Mouse (Mus musculus) midbrain, embryonic 16.5 days (tissue): ENCODE data around the gene Tmem200c. TPM values are rescaled to one million over a fixed set of nuclear protein-coding genes. Genes with fewer than 3 reads are reported as not detected.
A peak's percentile ranks its signal among the peaks of the same experiment; 100 is the strongest.

Experiments
- ATAC-seq: fragments of 200-750 bp; cut with Nextera tagmentation; 2 replicates; pipeline ENCODE4 v1.8.0; 2017; ENCODE audit warnings: moderate TSS enrichment
- H3K27ac ChIP-seq: fragments of 300-500 bp; sonication (generic); 2 replicates; pipeline ENCODE4 v1.5.1; 2014; ENCODE audit warnings: mild to moderate bottlenecking, low read length, mixed read lengths
- H3K27me3 ChIP-seq: fragments of 300-500 bp; sonication (generic); 2 replicates; pipeline ENCODE4 v1.6.1; 2014; ENCODE audit warnings: low read depth, low read length, mixed read lengths; ENCODE audit not compliant: control insufficient read depth, insufficient read depth
- H3K36me3 ChIP-seq: fragments of 300-500 bp; sonication (generic); 2 replicates; pipeline ENCODE4 v1.6.1; 2014; ENCODE audit warnings: mild to moderate bottlenecking, low read length, moderate library complexity, mixed read lengths; ENCODE audit not compliant: control insufficient read depth, insufficient read depth
- H3K4me1 ChIP-seq: fragments of 300-500 bp; sonication (generic); 2 replicates; pipeline ENCODE4 v1.6.1; 2014; ENCODE audit warnings: mild to moderate bottlenecking, low read length, mixed read lengths; ENCODE audit not compliant: control insufficient read depth, insufficient read depth
- H3K4me2 ChIP-seq: fragments of 300-500 bp; sonication (generic); 2 replicates; pipeline ENCODE4 v1.6.1; 2014; ENCODE audit warnings: mild to moderate bottlenecking, low read length, mixed read lengths
- H3K4me3 ChIP-seq: fragments of 300-500 bp; sonication (generic); 2 replicates; pipeline ENCODE4 v1.5.1; 2014; ENCODE audit warnings: low read depth, mild to moderate bottlenecking, low read length, moderate library complexity, mixed read lengths
- H3K9ac ChIP-seq: fragments of 300-500 bp; sonication (generic); 2 replicates; pipeline ENCODE4 v1.6.1; 2014; ENCODE audit warnings: low read depth, low read length, mixed read lengths
- H3K9me3 ChIP-seq: fragments of 300-500 bp; sonication (generic); replicated peaks from 2 replicates; pipeline ENCODE4 v1.6.1; 2014; ENCODE audit warnings: mild to moderate bottlenecking, low read length, mixed read lengths; ENCODE audit not compliant: control insufficient read depth, poor library complexity, severe bottlenecking
- WGBS: fragments of 180-500 bp; shearing (Covaris S2); extraction: QIAGEN DNeasy Blood & Tissue Kit; methylation state at CpG from one replicate; pipeline ENCODE4 v1.1.7; 2014; 5-methylcytosine and 5-hydroxymethylcytosine counted together
- polyA plus RNA-seq: library from polyadenylated mRNA; unstranded; fragments of >200 nt; fragmentation: Nextera tagmentation; extraction: Ambion mirVana; gene quantifications from 2 replicates; pipeline ENCODE4 v1.2.1, GENCODE M21; 2015

Tmem200c gene
- polyA plus RNA-seq, 1 experiment from 2014 or later, result 3.1 TPM

DNA sequence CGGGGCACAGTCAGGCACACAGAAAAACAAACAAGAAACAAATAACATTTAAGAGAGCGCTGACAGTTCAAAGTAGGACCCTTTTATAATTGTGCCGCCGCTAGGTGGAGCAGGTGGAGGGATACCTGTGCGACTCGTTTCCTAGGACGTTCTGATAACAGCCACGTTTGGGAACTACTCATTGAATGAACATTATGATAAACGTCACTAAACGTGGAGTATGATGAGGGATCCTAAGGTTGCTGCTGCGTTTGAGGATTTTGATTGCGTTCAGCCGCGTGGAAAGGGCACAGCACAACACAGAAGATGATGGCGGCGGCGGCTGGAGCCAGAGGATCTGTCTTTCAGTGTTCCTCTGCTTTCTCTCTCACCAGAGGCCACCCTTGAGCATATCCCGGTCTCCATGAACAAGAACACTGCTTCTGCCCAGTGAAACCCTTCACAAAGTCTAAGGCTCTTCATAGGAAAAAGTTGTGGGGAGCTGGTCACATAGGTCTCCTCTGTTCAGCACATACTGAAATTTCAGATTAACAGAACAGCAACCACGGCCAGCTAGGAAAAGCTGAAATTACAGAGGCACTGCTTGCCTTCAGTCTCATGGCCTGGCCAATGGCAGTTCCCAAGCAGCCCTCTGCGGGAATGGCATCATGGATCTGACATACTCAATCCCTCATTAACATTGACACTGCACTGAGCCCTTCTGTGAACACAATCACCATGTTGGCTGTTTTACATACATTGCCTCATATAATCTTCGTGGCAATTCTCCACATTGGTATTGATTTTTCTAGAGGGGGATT, 55.5 kb downstream of the Tmem200c start:
- Histone ChIP-seq H3K4me3 (peak overlapping the region; percentile 37), H3K36me3 (no peaks in the 10 kb centered on the region), H3K4me1 (0 out of 2 replicates have a peak, but pooled peaks cover 4% of the 10 kb centered on the region), H3K4me2 (peak overlapping the region; percentile 53), H3K27ac (peak overlapping the region; percentile 40; the same call in 1 of the 2 replicates), H3K27me3 (no peaks in the 10 kb centered on the region), H3K9me3 (no peaks in the 10 kb centered on the region), H3K9ac (peak overlapping the region; percentile 52)
- peak; percentile 92; the same call in 1 of the 2 replicates for ATAC-seq
- 9% methylated on average over 21 of the region's 21 CpGs for WGBS

- Histone ChIP-seq H3K9ac (no peak overlapping the region), H3K4me3 (no peak overlapping the region), H3K4me1 (0 out of 2 replicates have a peak, but pooled peaks cover 4% of the 10 kb centered on the region), H3K36me3 (no peaks in the 10 kb centered on the region), H3K27ac (no peak overlapping the region), H3K27me3 (no peaks in the 10 kb centered on the region), H3K4me2 (no peak overlapping the region), H3K9me3 (no peaks in the 10 kb centered on the region)
- 72% methylated on average over 3 of the region's 3 CpGs for WGBS
- no peak for ATAC-seq
Observed at GRCm38 (mm10) chr17:68883474-68884083, 57.2 kb downstream of the Tmem200c start.

- Histone ChIP-seq H3K4me1 (no peaks in the 10 kb centered on the region), H3K9me3 (no peaks in the 10 kb centered on the region), H3K4me3 (no peak overlapping the region), H3K27me3 (no peaks in the 10 kb centered on the region), H3K9ac (no peak overlapping the region), H3K36me3 (no peaks in the 10 kb centered on the region), H3K4me2 (no peak overlapping the region), H3K27ac (no peak overlapping the region)
- no peak for ATAC-seq
- 91% methylated on average over 3 of the region's 3 CpGs for WGBS
Observed at GRCm38 (mm10) chr17:68890672-68891071, 64.2 kb downstream of the Tmem200c start.

Other genes starting within 250 kb of the Tmem200c start
- gene Epb41l3, start 249.1 kb downstream of the Tmem200c start, polyA plus RNA-seq, result 77.7 and 78.8 TPM in 2 replicates